ENCODE assay signal across 13 mouse cellular contexts in the genomic region with DNA sequence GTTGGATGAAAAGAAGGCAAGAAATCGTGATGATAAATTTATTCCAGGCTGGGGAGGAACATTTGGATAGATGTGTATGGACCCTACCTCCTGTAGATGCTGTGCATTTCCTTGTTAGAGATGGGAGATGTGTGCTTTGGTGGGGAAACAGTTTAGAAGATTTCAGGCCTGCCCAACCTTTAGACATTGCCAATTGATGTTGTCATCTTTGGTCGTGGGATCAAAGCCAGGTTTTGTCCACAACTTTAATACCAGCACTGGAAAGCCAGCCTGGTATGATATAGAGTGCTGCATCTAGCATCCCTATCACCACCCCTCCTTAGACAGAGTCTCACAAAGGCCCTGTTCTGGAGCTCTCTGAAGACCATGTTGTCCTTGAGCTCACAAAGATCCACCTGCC. TPM values are rescaled to one million over a fixed set of nuclear protein-coding genes. Genes with fewer than 3 reads are reported as not detected.
A peak's percentile ranks its signal among the peaks of the same experiment; 100 is the strongest.
DNase-seq lines count a peak whose midpoint lies in the region; ATAC-seq and TF ChIP-seq lines count a peak whose summit lies in the region.
"Had no signal": no experiment of that assay in that cellular context is flagged by ENCODE, and none has a peak within 500 bp of the region (broad histone marks: within the 10 kb centered on the region; RNA-seq: fewer than 3 reads in every experiment).

No protein-coding gene starts in this region.

- H3K36me3 ChIP-seq in forebrain, embryonic 12.5 days (replicated peaks) = peaks cover 17% of the 10 kb centered on the region
- peaks cover 3% of the 10 kb centered on the region; the same call in 1 of the 2 replicates for H3K36me3 ChIP-seq in forebrain, embryonic 11.5 days (ENCODE audit: control insufficient read depth, insufficient read depth, low read length)
- peaks cover 10% of the 10 kb centered on the region for H3K36me3 ChIP-seq in neural tube, embryonic 12.5 days
- peaks cover 11% of the 10 kb centered on the region for H3K36me3 ChIP-seq in liver, embryonic 14.5 days (replicated peaks; ENCODE audit: control insufficient read depth, insufficient read depth, low read depth)

- no peak overlapping the region for H3K9ac ChIP-seq in forebrain, embryonic 12.5 days
- no peak overlapping the region for H3K9ac ChIP-seq in forebrain, embryonic 11.5 days (ENCODE audit: low read length)
- no peak overlapping the region for H3K9ac ChIP-seq in neural tube, embryonic 12.5 days
- no peak overlapping the region for H3K9ac ChIP-seq in liver, embryonic 14.5 days (replicated peaks)

- H3K27me3 ChIP-seq in forebrain, embryonic 12.5 days = no peaks in the 10 kb centered on the region
- H3K27me3 ChIP-seq in forebrain, embryonic 11.5 days (ENCODE audit: control insufficient read depth, insufficient read depth, low read length) = no peaks in the 10 kb centered on the region
- no peaks in the 10 kb centered on the region for H3K27me3 ChIP-seq in neural tube, embryonic 12.5 days (replicated peaks)
- no peaks in the 10 kb centered on the region for H3K27me3 ChIP-seq in liver, embryonic 14.5 days (ENCODE audit: control insufficient read depth, insufficient read depth, low read length)
- H3K27me3 ChIP-seq: lung, embryonic 15.5 days had no signal

- H3K4me1 ChIP-seq in forebrain, embryonic 12.5 days = peaks cover 17% of the 10 kb centered on the region
- H3K4me1 ChIP-seq in forebrain, embryonic 11.5 days (replicated peaks; ENCODE audit: control insufficient read depth, insufficient read depth, low read length) = peaks cover 7% of the 10 kb centered on the region; the same call in 1 of the 2 replicates
- H3K4me1 ChIP-seq in neural tube, embryonic 12.5 days = peaks cover 13% of the 10 kb centered on the region
- H3K4me1 ChIP-seq in liver, embryonic 14.5 days (replicated peaks; ENCODE audit: control insufficient read depth in 2 of 2, insufficient read depth in 2 of 2, low read length in 1 of 2) = peaks cover 6 to 12% of the 10 kb centered on the region in 2 experiments

- H3K4me3 ChIP-seq in forebrain, embryonic 12.5 days (replicated peaks) = 0 out of 2 replicates have a peak overlapping the region, but pooled peaks have one; percentile 4
- H3K4me3 ChIP-seq in forebrain, embryonic 11.5 days (ENCODE audit: low read depth, low read length) = no peak overlapping the region
- no peak overlapping the region for H3K4me3 ChIP-seq in neural tube, embryonic 12.5 days
- peak overlapping the region in 1 of 2 experiments; percentile 88; a peak in 1 of 4 replicates for H3K4me3 ChIP-seq in liver, embryonic 14.5 days (ENCODE audit: insufficient read depth in 1 of 2, low read depth in 2 of 2, low read length in 2 of 2)

- no peak overlapping the region for H3K27ac ChIP-seq in forebrain, embryonic 12.5 days
- H3K27ac ChIP-seq in forebrain, embryonic 11.5 days (ENCODE audit: low read depth, low read length) = no peak overlapping the region
- no peak overlapping the region for H3K27ac ChIP-seq in neural tube, embryonic 12.5 days
- no peak overlapping the region for H3K27ac ChIP-seq in liver, embryonic 14.5 days
- H3K27ac ChIP-seq: lung, embryonic 15.5 days had no signal

- no peak for ATAC-seq in forebrain, embryonic 12.5 days (ENCODE audit: low FRiP score)
- ATAC-seq in forebrain, embryonic 11.5 days (replicated peaks; ENCODE audit: low FRiP score) = no peak
- ATAC-seq in neural tube, embryonic 12.5 days (ENCODE audit: low FRiP score, low read depth) = no peak
- no peak for ATAC-seq in liver, embryonic 14.5 days (ENCODE audit: insufficient read depth)

- DNase-seq in forebrain, embryonic 11.5 days (ENCODE audit: low spot score) = no peak
- DNase-seq in neural tube, embryonic 10.5 days (ENCODE audit: extremely low spot score, low spot score) = no peak
- DNase-seq in liver, embryonic 14.5 days (ENCODE audit: low read depth in 3 of 3, low spot score in 3 of 3) = no peak
- no peak for DNase-seq in urinary bladder, adult 18-20 months (ENCODE audit: low spot score in 2 of 2)
- no peak for DNase-seq in frontal cortex, adult 2 months (ENCODE audit: extremely low spot score in 1 of 2, low spot score in 1 of 2)
- no peak for DNase-seq in urinary bladder, postnatal 10 days (ENCODE audit: low spot score)
- DNase-seq: cerebellum, adult 18-20 months; heart, postnatal 4 days; kidney, postnatal 10 days; right cerebral cortex, postnatal 25 days had no signal

- 94% methylated on average over 2 of the region's 2 CpGs for WGBS in forebrain, embryonic 12.5 days
- WGBS in forebrain, embryonic 11.5 days = 94% methylated on average over 2 of the region's 2 CpGs
- 93% methylated on average over 2 of the region's 2 CpGs for WGBS in neural tube, embryonic 12.5 days
- WGBS in liver, embryonic 14.5 days (ENCODE audit: insufficient replicate concordance) = 56% methylated on average over 2 of the region's 2 CpGs

- TF ChIP-seq EP300 in liver, embryonic 14.5 days (IDR thresholded peaks at IDR 0.05; ENCODE audit: low read depth) = no peak

- no peaks in the 10 kb centered on the region for H3K9me3 ChIP-seq in forebrain, embryonic 12.5 days
- H3K9me3 ChIP-seq in forebrain, embryonic 11.5 days (ENCODE audit: control insufficient read depth, low read length) = no peaks in the 10 kb centered on the region
- no peaks in the 10 kb centered on the region for H3K9me3 ChIP-seq in neural tube, embryonic 12.5 days
- H3K9me3 ChIP-seq in liver, embryonic 14.5 days (ENCODE audit: control insufficient read depth, low read length) = no peaks in the 10 kb centered on the region
- H3K9me3 ChIP-seq: lung, embryonic 15.5 days had no signal

- no peak for TF ChIP-seq CTCF in liver, embryonic 14.5 days (IDR thresholded peaks at IDR 0.05; ENCODE audit: low read depth)

- no peak overlapping the region for H3K4me2 ChIP-seq in forebrain, embryonic 12.5 days
- no peak overlapping the region for H3K4me2 ChIP-seq in forebrain, embryonic 11.5 days (ENCODE audit: low read depth, low read length, severe bottlenecking)
- H3K4me2 ChIP-seq in neural tube, embryonic 12.5 days (replicated peaks) = peak overlapping the region; percentile 83; the same call in 1 of the 2 replicates
- H3K4me2 ChIP-seq in liver, embryonic 14.5 days (ENCODE audit: low read depth) = peak overlapping the region; percentile 94

RNA-seq across cellular contexts. Expression of a gene that starts 1.3 kb away (rescaled TPM):
- polyA plus RNA-seq in forebrain, embryonic 12.5 days (2016; fragmentation: Nextera tagmentation; extraction: Ambion mirVana) = 52.9 and 54.0 TPM in 2 replicates
- 61.4 and 64.3 TPM in 2 replicates for polyA plus RNA-seq in forebrain, embryonic 11.5 days (2014; fragmentation: Nextera tagmentation; extraction: Ambion mirVana)
- polyA plus RNA-seq in neural tube, embryonic 12.5 days (2016; fragmentation: Nextera tagmentation; extraction: Ambion mirVana) = 41.0 and 46.0 TPM in 2 replicates
- polyA plus RNA-seq in liver, embryonic 14.5 days (2012; rRNA removed) = 6.2 and 11.0 TPM in 2 replicates
- 20.0 and 20.3 TPM in 2 replicates for polyA plus RNA-seq in liver, embryonic 14.5 days (2014; fragmentation: Nextera tagmentation; extraction: Ambion mirVana)
- polyA plus RNA-seq in frontal cortex, adult 2 months (2012; rRNA removed) = 15.1 and 18.4 TPM in 2 replicates

RNA-seq across cellular contexts. Expression of a gene that starts 1.4 kb away (rescaled TPM):
- polyA plus RNA-seq in forebrain, embryonic 12.5 days (2016; fragmentation: Nextera tagmentation; extraction: Ambion mirVana) = 35.1 and 35.6 TPM in 2 replicates
- polyA plus RNA-seq in forebrain, embryonic 11.5 days (2014; fragmentation: Nextera tagmentation; extraction: Ambion mirVana) = 32.2 and 33.1 TPM in 2 replicates
- polyA plus RNA-seq in neural tube, embryonic 12.5 days (2016; fragmentation: Nextera tagmentation; extraction: Ambion mirVana) = 37.3 and 40.1 TPM in 2 replicates
- polyA plus RNA-seq in liver, embryonic 14.5 days (2012; rRNA removed) = 6.8 and 8.2 TPM in 2 replicates
- polyA plus RNA-seq in liver, embryonic 14.5 days (2014; fragmentation: Nextera tagmentation; extraction: Ambion mirVana) = 18.6 and 22.0 TPM in 2 replicates
- 28.7 and 31.8 TPM in 2 replicates for polyA plus RNA-seq in frontal cortex, adult 2 months (2012; rRNA removed)

Comparison
In these comparisons a context has a peak if more than half of its experiments do, and no peak if none do; other contexts are left out.
1. H3K4me2 ChIP-seq: peak in neural tube, embryonic 12.5 days (single experiment) and liver, embryonic 14.5 days (single experiment); none in forebrain, embryonic 12.5 days (single experiment) and forebrain, embryonic 11.5 days (single experiment).